Mouse (Mus musculus) embryonic facial prominence, embryonic 14.5 days (tissue): ENCODE data around the gene Ogdh. TPM values are rescaled to one million over a fixed set of nuclear protein-coding genes. Genes with fewer than 3 reads are reported as not detected.
"Not testable (repeated sequence)": the region's sequence is repeated elsewhere in the genome, so short reads cannot be mapped to it uniquely, and the experiment has no call there.

ENCODE experiments used
- ATAC-seq: fragments of 200-750 bp; cut with Nextera tagmentation; 2 replicates; pipeline ENCODE4 v1.8.0; 2017; ENCODE audit warnings: low read depth, moderate number of reproducible peaks, moderate TSS enrichment
- DNase-seq: peaks from one replicate; pipeline ENCODE4 v3.0.0-alpha.2; 2015; ENCODE audit warnings: low spot score
- H3K27ac ChIP-seq: fragments of 300-500 bp; sonication (generic); replicated peaks from 2 replicates; pipeline ENCODE4 v1.5.1; 2014; ENCODE audit warnings: low read depth, mild to moderate bottlenecking, low read length, moderate library complexity
- H3K27me3 ChIP-seq: fragments of 300-500 bp; sonication (generic); replicated peaks from 2 replicates; pipeline ENCODE4 v1.6.1; 2014; ENCODE audit warnings: low read length; ENCODE audit not compliant: control insufficient read depth, insufficient read depth
- H3K36me3 ChIP-seq: fragments of 300-500 bp; sonication (generic); 2 replicates; pipeline ENCODE4 v1.6.1; 2014; ENCODE audit warnings: low read length, mixed read lengths; ENCODE audit not compliant: control insufficient read depth, insufficient read depth
- H3K4me1 ChIP-seq: fragments of 300-500 bp; sonication (generic); 2 replicates; pipeline ENCODE4 v1.6.1; 2014; ENCODE audit warnings: antibody characterized with exemption, low read length; ENCODE audit not compliant: control insufficient read depth, insufficient read depth
- H3K4me2 ChIP-seq: fragments of 300-500 bp; sonication (generic); 2 replicates; pipeline ENCODE4 v1.6.1; 2014; ENCODE audit warnings: low read depth, mild to moderate bottlenecking, low read length, moderate library complexity, mixed read lengths
- H3K4me3 ChIP-seq: fragments of 300-500 bp; sonication (generic); 2 replicates; pipeline ENCODE4 v1.5.1; 2014; ENCODE audit warnings: low read depth, mild to moderate bottlenecking, low read length
- H3K9ac ChIP-seq: fragments of 300-500 bp; sonication (generic); 2 replicates; pipeline ENCODE4 v1.6.1; 2014; ENCODE audit warnings: low read depth, mild to moderate bottlenecking, low read length, moderate library complexity, mixed read lengths
- H3K9me3 ChIP-seq: fragments of 300-500 bp; sonication (generic); 2 replicates; pipeline ENCODE4 v1.6.1; 2016; ENCODE audit warnings: low read length; ENCODE audit not compliant: control insufficient read depth
- WGBS: fragments of 180-500 bp; shearing (Covaris S2); extraction: QIAGEN DNeasy Blood & Tissue Kit; methylation state at CpG from one replicate; pipeline ENCODE4 v1.1.7; 2014; 5-methylcytosine and 5-hydroxymethylcytosine counted together
- polyA plus RNA-seq: library from polyadenylated mRNA; unstranded; fragments of >200 nt; fragmentation: Nextera tagmentation; extraction: Ambion mirVana; gene quantifications from 2 replicates; pipeline ENCODE4 v1.2.1, GENCODE M21; 2014

The Ogdh gene
- polyA plus RNA-seq, 1 experiment from 2014 or later = 92.5 TPM

GRCm38 (mm10) chr11:6365885-6366284, 74.5 kb downstream of the Ogdh start:
- no peaks in the 10 kb centered on the region for H3K36me3 ChIP-seq
- no peaks in the 10 kb centered on the region for H3K9me3 ChIP-seq
- H3K27me3 ChIP-seq = no peaks in the 10 kb centered on the region
- WGBS = 15% methylated on average over 11 of the region's 11 CpGs
- no peak overlapping the region for H3K4me2 ChIP-seq
- no peaks in the 10 kb centered on the region for H3K4me1 ChIP-seq
- peak; percentile 67 for DNase-seq
- H3K9ac ChIP-seq = no peak overlapping the region
- no peak overlapping the region; the same call in 1 of the 2 replicates for H3K27ac ChIP-seq
- ATAC-seq = peak; percentile 70
- no peak overlapping the region for H3K4me3 ChIP-seq

GRCm38 (mm10) chr11:6366434-6366833, 75.0 kb downstream of the Ogdh start:
- no peak overlapping the region for H3K4me3 ChIP-seq
- no peak overlapping the region; the same call in 1 of the 2 replicates for H3K27ac ChIP-seq
- no peaks in the 10 kb centered on the region for H3K36me3 ChIP-seq
- no peaks in the 10 kb centered on the region for H3K9me3 ChIP-seq
- no peaks in the 10 kb centered on the region for H3K27me3 ChIP-seq
- H3K4me2 ChIP-seq = no peak overlapping the region
- 50% methylated on average over 6 of the region's 6 CpGs for WGBS
- H3K9ac ChIP-seq = no peak overlapping the region
- no peaks in the 10 kb centered on the region for H3K4me1 ChIP-seq
- no peak for ATAC-seq
- DNase-seq = peak; percentile 5

GRCm38 (mm10) chr11:6367156-6367555, 75.7 kb downstream of the Ogdh start:
- Histone ChIP-seq H3K36me3 (no peaks in the 10 kb centered on the region), H3K4me1 (no peaks in the 10 kb centered on the region), H3K27me3 (no peaks in the 10 kb centered on the region), H3K4me2 (no peak overlapping the region), H3K9me3 (no peaks in the 10 kb centered on the region), H3K4me3 (no peak overlapping the region), H3K27ac (no peak overlapping the region), H3K9ac (no peak overlapping the region)
- ATAC-seq = no peak
- 40% methylated on average over 4 of the region's 4 CpGs for WGBS
- no peak for DNase-seq

- H3K4me1 ChIP-seq, H3K4me2 ChIP-seq, H3K27me3 ChIP-seq, H3K9ac ChIP-seq, H3K27ac ChIP-seq, DNase-seq, ATAC-seq, H3K4me3 ChIP-seq, H3K36me3 ChIP-seq, H3K9me3 ChIP-seq: not testable (repeated sequence)
- WGBS = 83% methylated on average over 5 of the region's 5 CpGs
These were observed 76.6 kb downstream of the Ogdh start for GRCm38 (mm10) chr11:6367986-6368385.

- no peaks in the 10 kb centered on the region for H3K27me3 ChIP-seq
- ATAC-seq (no peak), DNase-seq (no peak)
- H3K9me3 ChIP-seq = no peaks in the 10 kb centered on the region
- H3K4me1 ChIP-seq = no peaks in the 10 kb centered on the region
- no peak overlapping the region for H3K27ac ChIP-seq
- H3K36me3 ChIP-seq = no peaks in the 10 kb centered on the region
- no peak overlapping the region for H3K9ac ChIP-seq
- WGBS = 84% methylated on average over 11 of the region's 11 CpGs
- H3K4me3 ChIP-seq = no peak overlapping the region
- H3K4me2 ChIP-seq = no peak overlapping the region
These were observed 80.1 kb downstream of the Ogdh start for GRCm38 (mm10) chr11:6371376-6372155.

GRCm38 (mm10) chr11:6372784-6373183, 81.4 kb downstream of the Ogdh start:
- ATAC-seq = no peak
- H3K36me3 ChIP-seq = no peaks in the 10 kb centered on the region
- 86% methylated on average over 9 of the region's 9 CpGs for WGBS

GRCm38 (mm10) chr11:6380916-6381315, 89.5 kb downstream of the Ogdh start:
- no peak overlapping the region for H3K9ac ChIP-seq
- no peaks in the 10 kb centered on the region for H3K27me3 ChIP-seq
- ATAC-seq (no peak), DNase-seq (no peak)
- no peak overlapping the region for H3K27ac ChIP-seq
- H3K4me1 ChIP-seq = no peaks in the 10 kb centered on the region
- no peak overlapping the region for H3K4me3 ChIP-seq
- H3K4me2 ChIP-seq = no peak overlapping the region
- WGBS = 82% methylated on average over 6 of the region's 6 CpGs
- no peaks in the 10 kb centered on the region for H3K36me3 ChIP-seq
- no peaks in the 10 kb centered on the region for H3K9me3 ChIP-seq

More at GRCm38 (mm10) chr11:6372784-6373183, 81.4 kb downstream of the Ogdh start:
- Histone ChIP-seq H3K27me3 (no peaks in the 10 kb centered on the region), H3K4me1 (no peaks in the 10 kb centered on the region), H3K9ac (no peak overlapping the region), H3K4me3 (no peak overlapping the region), H3K27ac (no peak overlapping the region), H3K9me3 (no peaks in the 10 kb centered on the region), H3K4me2 (no peak overlapping the region)
- no peak for DNase-seq

- Histone ChIP-seq H3K4me1 (peaks cover 8% of the 10 kb centered on the region; the same call in 1 of the 2 replicates), H3K27ac (peak overlapping the region; percentile 90; the same call in 1 of the 2 replicates), H3K9ac (no peak overlapping the region), H3K9me3 (no peaks in the 10 kb centered on the region), H3K4me2 (peak overlapping the region; percentile 85), H3K4me3 (0 out of 2 replicates have a peak overlapping the region, but pooled peaks have one; percentile 81), H3K27me3 (no peaks in the 10 kb centered on the region), H3K36me3 (peaks cover 14% of the 10 kb centered on the region; the same call in 1 of the 2 replicates)
- DNase-seq (no peak), ATAC-seq (no peak)
- WGBS = 92% methylated on average over 6 of the region's 6 CpGs
These were observed 96.8 kb downstream of the Ogdh start for GRCm38 (mm10) chr11:6388126-6388725.
